Mouse (Mus musculus) CH12.LX (cell line): ENCODE results near the gene Ank2.

Experiments used
- CTCF ChIP-seq, 2 experiments: IDR thresholded peaks in 1 of 2; conservative IDR thresholded peaks in 1 of 2; 2 replicates each; pipeline ENCODE4 v1.5.1; 2011 to 2012; ENCODE audit warnings: low read depth in 2 of 2, low read length in 2 of 2, improper control_type of control experiment in 1 of 2, inconsistent platforms in 1 of 2, mild to moderate bottlenecking in 1 of 2, moderate library complexity in 1 of 2
- KAT2A ChIP-seq: IDR thresholded peaks from 2 replicates; pipeline ENCODE4 v1.6.1; 2012; ENCODE audit warnings: low read length, improper control_type of control experiment, inconsistent platforms; ENCODE audit not compliant: insufficient replicate concordance
- POLR2A ChIP-seq: IDR thresholded peaks from 2 replicates; pipeline ENCODE4 v1.6.1; 2011; ENCODE audit warnings: low read depth, mild to moderate bottlenecking, improper control_type of control experiment, low read length

DNA sequence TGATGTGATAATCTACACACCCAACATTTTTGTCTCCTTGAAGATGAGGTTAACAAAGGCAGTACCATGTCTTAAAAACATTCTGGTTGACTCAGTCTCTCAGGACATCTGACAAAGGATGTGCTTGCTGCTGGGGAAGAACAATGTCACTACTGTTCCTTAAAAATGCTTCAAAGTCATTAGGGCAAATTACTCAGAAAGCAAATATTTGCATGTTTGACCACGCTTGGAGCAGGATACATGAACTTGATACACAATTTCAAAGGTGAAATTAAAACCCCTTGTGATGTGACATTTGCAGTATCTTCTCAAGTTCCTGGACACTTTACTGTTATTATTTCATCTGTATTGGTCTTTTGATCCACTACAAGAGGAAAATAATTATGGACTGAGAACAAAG is 371.5 kb downstream of the Ank2 start:
- TF ChIP-seq KAT2A (no peak), POLR2A (no peak), CTCF (conservative IDR thresholded peaks at IDR 0.05 in 1 of 2, IDR thresholded peaks at IDR 0.05 in 1 of 2; ENCODE audit: low read depth in 2 of 2, low read length in 2 of 2) (no peak)
